Mouse (Mus musculus): ENCODE results near the gene Kif6.

- TF ChIP-seq CTCF (IDR thresholded peaks at IDR 0.05; ENCODE audit: low read depth) = no peak
- no peak for TF ChIP-seq EP300 (IDR thresholded peaks at IDR 0.05; ENCODE audit: low read depth)
These were observed 141.9 kb downstream of the Kif6 start for GRCm38 (mm10) chr17:49756862-49757261.
